Mouse (Mus musculus) myocyte (in vitro differentiated cells): ENCODE results near the gene Fhl3.

Experiments used
- E2F4 ChIP-seq: IDR thresholded peaks from one replicate; pipeline ENCODE4 v1.6.1; 2011; ENCODE audit warnings: mild to moderate bottlenecking, control low read depth, moderate library complexity; ENCODE audit not compliant: insufficient read depth
- MAX ChIP-seq: IDR thresholded peaks from one replicate; pipeline ENCODE4 v1.6.1; 2011; ENCODE audit warnings: low read depth, mild to moderate bottlenecking, control low read depth
- MYOG ChIP-seq, 3 experiments: IDR thresholded peaks; one replicate each; pipeline ENCODE4 v1.6.1; 2011; ENCODE audit warnings: control low read depth in 2 of 3, low read depth in 2 of 3, mild to moderate bottlenecking in 2 of 3; ENCODE audit not compliant: insufficient read length in 2 of 3, control insufficient read depth in 1 of 3, insufficient read depth in 1 of 3
- POLR2A ChIP-seq: IDR thresholded peaks from one replicate; pipeline ENCODE4 v1.6.1; 2011; ENCODE audit warnings: low read depth, mild to moderate bottlenecking, control low read depth, moderate library complexity; ENCODE audit not compliant: insufficient read length
- TCF3 ChIP-seq: IDR thresholded peaks from one replicate; pipeline ENCODE4 v1.6.1; 2011; ENCODE audit warnings: low read depth, control low read depth; ENCODE audit not compliant: insufficient read length
- USF1 ChIP-seq: IDR thresholded peaks from one replicate; pipeline ENCODE4 v1.6.1; 2011; ENCODE audit warnings: low read depth, mild to moderate bottlenecking, control low read depth, moderate library complexity

GRCm38 (mm10) chr4:124670232-124670631 lies 30.3 kb upstream of the Fhl3 start:
- TF ChIP-seq USF1 (no peak), MYOG (IDR thresholded peaks at IDR 0.05; ENCODE audit: control insufficient read depth in 1 of 3, insufficient read depth in 1 of 3, insufficient read length in 2 of 3, low read depth in 2 of 3) (no peak), POLR2A (no peak), E2F4 (no peak), MAX (no peak), TCF3 (no peak)
